Mouse (Mus musculus): ENCODE results near the gene Abr.

Abr gene

GRCm38 (mm10) chr11:76413202-76413601, 208.9 kb downstream of the Abr start:
- DNase-seq (ENCODE audit: low read depth, low spot score): no peak

GRCm38 (mm10) chr11:76410826-76411225, 211.3 kb downstream of the Abr start:
- DNase-seq (ENCODE audit: low read depth, low spot score): peak; percentile 67

- DNase-seq (ENCODE audit: low read depth, low spot score): peak; percentile 98
Measured at GRCm38 (mm10) chr11:76406702-76407583, 215.2 kb downstream of the Abr start, which contains the start of gene Timm22. TSS of gene Timm22 (plus strand) at chr11:76406952.

- DNase-seq (ENCODE audit: low read depth, low spot score): peak; percentile 70
Measured at GRCm38 (mm10) chr11:76405626-76406264, 216.4 kb downstream of the Abr start.

- DNase-seq (ENCODE audit: low read depth, low spot score): no peak
Measured at GRCm38 (mm10) chr11:76405113-76405512, 217.0 kb downstream of the Abr start.

- DNase-seq (ENCODE audit: low read depth, low spot score): no peak
Measured at GRCm38 (mm10) chr11:76401398-76401797, 220.7 kb downstream of the Abr start.

- peak; percentile 57 for DNase-seq (ENCODE audit: low read depth, low spot score)
Measured at GRCm38 (mm10) chr11:76399587-76400330, 222.4 kb downstream of the Abr start.

- peak; percentile 90 for DNase-seq (ENCODE audit: low read depth, low spot score)
Measured at GRCm38 (mm10) chr11:76398798-76399586, 223.1 kb downstream of the Abr start, which contains the start of gene Nxn. TSS of gene Nxn (minus strand) at chr11:76399140.

GRCm38 (mm10) chr11:76398312-76398797, 223.8 kb downstream of the Abr start:
- no peak for DNase-seq (ENCODE audit: low read depth, low spot score)

- DNase-seq (ENCODE audit: low read depth, low spot score): peak; percentile 24
Measured at GRCm38 (mm10) chr11:76397650-76398311, 224.3 kb downstream of the Abr start.

GRCm38 (mm10) chr11:76392996-76393395, 229.1 kb downstream of the Abr start:
- DNase-seq (ENCODE audit: low read depth, low spot score): no peak

GRCm38 (mm10) chr11:76392532-76392931, 229.6 kb downstream of the Abr start:
- no peak for DNase-seq (ENCODE audit: low read depth, low spot score)

GRCm38 (mm10) chr11:76388711-76389110, 233.4 kb downstream of the Abr start:
- no peak for DNase-seq (ENCODE audit: low read depth, low spot score)

GRCm38 (mm10) chr11:76387097-76387496, 235.0 kb downstream of the Abr start:
- DNase-seq (ENCODE audit: low read depth, low spot score): no peak

GRCm38 (mm10) chr11:76385746-76386145, 236.4 kb downstream of the Abr start:
- DNase-seq (ENCODE audit: low read depth, low spot score): no peak

- no peak for DNase-seq (ENCODE audit: low read depth, low spot score)
Measured at GRCm38 (mm10) chr11:76385017-76385416, 237.1 kb downstream of the Abr start.

GRCm38 (mm10) chr11:76384307-76384706, 237.8 kb downstream of the Abr start:
- no peak for DNase-seq (ENCODE audit: low read depth, low spot score)

GRCm38 (mm10) chr11:76382711-76383324, 239.3 kb downstream of the Abr start:
- DNase-seq (ENCODE audit: low read depth, low spot score): no peak

- DNase-seq (ENCODE audit: low read depth, low spot score): no peak
Measured at GRCm38 (mm10) chr11:76381201-76381885, 240.8 kb downstream of the Abr start.

All from CD4-positive helper T cell, adult 2 months (primary cell).